ENCODE assay signal across 16 mouse cellular contexts in genomic region chr5:111404721-111405120, GRCm38 (mm10).
"Had no signal": no experiment of that assay in that cellular context is flagged by ENCODE, and none has a peak within 500 bp of the region (broad histone marks: within the 10 kb centered on the region; RNA-seq: fewer than 3 reads in every experiment).

No protein-coding gene starts in this region.

- H3K9me3 ChIP-seq: neural tube, embryonic 13.5 days; neural tube, embryonic 15.5 days; stomach, embryonic 15.5 days had no signal

- DNase-seq: retina, postnatal 1 day; right cerebral cortex, adult 18-20 months; right cerebral cortex, postnatal 14 days; right cerebral cortex, postnatal 25 days; right cerebral cortex, postnatal 4 days; spleen, adult 18-20 months; thymus, adult 18-20 months; thymus, adult 2 months; thymus, postnatal 14 days; thymus, postnatal 25 days; thymus, postnatal 36 days; thymus, postnatal 4 days had no signal

- H3K36me3 ChIP-seq: neural tube, embryonic 13.5 days; neural tube, embryonic 15.5 days; stomach, embryonic 15.5 days had no signal

- H3K27me3 ChIP-seq: stomach, embryonic 15.5 days had no signal

- H3K27ac ChIP-seq: neural tube, embryonic 13.5 days; neural tube, embryonic 15.5 days; stomach, embryonic 15.5 days; stomach, postnatal 0 days had no signal

- H3K4me3 ChIP-seq: neural tube, embryonic 13.5 days; neural tube, embryonic 15.5 days; stomach, embryonic 15.5 days had no signal
